Mouse (Mus musculus): ENCODE measurements around the gene Smim8.
"Not testable (repeated sequence)": the region's sequence is repeated elsewhere in the genome, so short reads cannot be mapped to it uniquely, and the experiment has no call there.

Smim8 gene

GRCm38 (mm10) chr4:34777677-34778527, at the start of gene Smim8:
Gene Smim8 (minus strand): TSS chr4:34778423.
- peak; percentile 83 for DNase-seq (ENCODE audit: low read depth, low spot score)

GRCm38 (mm10) chr4:34823901-34824300, 45.7 kb upstream of the Smim8 start:
- no peak for DNase-seq (ENCODE audit: low read depth, low spot score)

GRCm38 (mm10) chr4:34819904-34820303, 41.7 kb upstream of the Smim8 start:
- no peak for DNase-seq (ENCODE audit: low read depth, low spot score)

GRCm38 (mm10) chr4:34801166-34802034, 23.2 kb upstream of the Smim8 start:
- DNase-seq (ENCODE audit: low read depth, low spot score), result no peak

GRCm38 (mm10) chr4:34798005-34798404, 19.8 kb upstream of the Smim8 start:
- no peak for DNase-seq (ENCODE audit: low read depth, low spot score)

GRCm38 (mm10) chr4:34797294-34797983, 19.2 kb upstream of the Smim8 start:
- no peak for DNase-seq (ENCODE audit: low read depth, low spot score)

- DNase-seq (ENCODE audit: low read depth, low spot score), result no peak
Measured at GRCm38 (mm10) chr4:34796294-34796693, 18.1 kb upstream of the Smim8 start.

- no peak for DNase-seq (ENCODE audit: low read depth, low spot score)
Measured at GRCm38 (mm10) chr4:34786476-34786875, 8.3 kb upstream of the Smim8 start.

GRCm38 (mm10) chr4:34785646-34786045, 7.4 kb upstream of the Smim8 start:
- DNase-seq (ENCODE audit: low read depth, low spot score), result peak; percentile 50

- DNase-seq (ENCODE audit: low read depth, low spot score), result no peak
Measured at GRCm38 (mm10) chr4:34784865-34785264, 6.6 kb upstream of the Smim8 start.

- no peak for DNase-seq (ENCODE audit: low read depth, low spot score)
Measured at GRCm38 (mm10) chr4:34782730-34783129, 4.5 kb upstream of the Smim8 start.

GRCm38 (mm10) chr4:34771652-34772371, 6.4 kb downstream of the Smim8 start:
- peak; percentile 60 for DNase-seq (ENCODE audit: low read depth, low spot score)

GRCm38 (mm10) chr4:34756163-34756562, 22.1 kb downstream of the Smim8 start, which contains the start of gene Gm136:
Gene Gm136 (minus strand): TSS chr4:34756263.
- no peak for DNase-seq (ENCODE audit: low read depth, low spot score)

- DNase-seq (ENCODE audit: low read depth, low spot score), result no peak
Measured at GRCm38 (mm10) chr4:34749236-34749635, 29.0 kb downstream of the Smim8 start.

GRCm38 (mm10) chr4:34734461-34734860, 43.8 kb downstream of the Smim8 start:
- DNase-seq (ENCODE audit: low read depth, low spot score), result no peak

GRCm38 (mm10) chr4:34733415-34733814, 44.8 kb downstream of the Smim8 start:
- DNase-seq (ENCODE audit: low read depth, low spot score), result not testable (repeated sequence)

GRCm38 (mm10) chr4:34729851-34730341, 48.3 kb downstream of the Smim8 start, which contains the start of gene Cfap206:
Gene Cfap206 (minus strand): TSS chr4:34730206.
- peak; percentile 57 for DNase-seq (ENCODE audit: low read depth, low spot score)

GRCm38 (mm10) chr4:34725710-34726109, 52.5 kb downstream of the Smim8 start:
- DNase-seq (ENCODE audit: low read depth, low spot score), result not testable (repeated sequence)

- DNase-seq (ENCODE audit: low read depth, low spot score), result no peak
Measured at GRCm38 (mm10) chr4:34724306-34724705, 53.9 kb downstream of the Smim8 start.

GRCm38 (mm10) chr4:34723186-34723585, 55.0 kb downstream of the Smim8 start:
- DNase-seq (ENCODE audit: low read depth, low spot score), result no peak

All from retina, adult 2 months (tissue).